Mouse (Mus musculus) testis, adult 2 months (tissue): ENCODE data around the gene Slc4a11.

ENCODE experiments used
- CTCF ChIP-seq: fragments of 200-500 bp; IDR thresholded peaks from 2 replicates; pipeline ENCODE4 v1.5.1; 2012; ENCODE audit warnings: low read depth, mild to moderate bottlenecking, inconsistent platforms, low read length, moderate library complexity; ENCODE audit not compliant: control insufficient read depth, insufficient read depth, insufficient replicate concordance
- POLR2A ChIP-seq: fragments of 200-500 bp; IDR thresholded peaks from 2 replicates; pipeline ENCODE4 v1.6.1; 2012; ENCODE audit warnings: low read depth, mild to moderate bottlenecking, inconsistent platforms, low read length, moderate library complexity; ENCODE audit not compliant: control insufficient read depth

- TF ChIP-seq CTCF (no peak), POLR2A (no peak)
These were observed 41.5 kb downstream of the Slc4a11 start for GRCm38 (mm10) chr2:130655660-130656339.
